Mouse (Mus musculus) bone marrow macrophage, adult 2 months (primary cell): ENCODE data around the gene Def6.

Experiments used
- CTCF ChIP-seq: IDR thresholded peaks from 2 replicates; pipeline ENCODE4 v1.5.1; 2012; ENCODE audit warnings: low read depth, mild to moderate bottlenecking, low read length, moderate library complexity
- POLR2A ChIP-seq: IDR thresholded peaks from 2 replicates; pipeline ENCODE4 v1.6.1; 2012; ENCODE audit warnings: mild to moderate bottlenecking, low read depth, low read length, borderline replicate concordance

DNA sequence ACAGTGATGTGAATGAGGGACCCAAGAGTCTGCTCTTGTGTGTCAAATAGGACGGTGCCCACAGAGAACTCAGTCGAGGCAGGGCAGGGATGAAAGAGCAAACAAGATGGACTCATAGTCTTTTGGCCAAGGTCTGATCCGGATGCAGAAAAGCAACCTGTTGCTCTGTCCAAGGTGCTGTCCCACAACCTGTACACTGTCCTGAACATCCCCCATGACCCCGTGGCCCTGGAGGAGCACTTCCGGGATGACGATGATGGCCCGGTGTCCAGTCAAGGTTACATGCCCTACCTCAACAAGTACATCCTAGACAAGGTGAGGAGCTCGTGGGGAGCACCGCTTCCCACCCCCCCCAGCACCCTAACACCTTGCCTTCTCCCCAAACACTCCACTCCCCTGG, 9.2 kb downstream of the Def6 start:
- no peak for TF ChIP-seq CTCF
- no peak for TF ChIP-seq POLR2A
